Mouse (Mus musculus) midbrain, embryonic 15.5 days (tissue): ENCODE measurements around the gene Ccdc163. TPM values are rescaled to one million over a fixed set of nuclear protein-coding genes. Genes with fewer than 3 reads are reported as not detected.
"Not testable (repeated sequence)": the region's sequence is repeated elsewhere in the genome, so short reads cannot be mapped to it uniquely, and the experiment has no call there.

ENCODE experiments used
- ATAC-seq: fragments of 200-750 bp; cut with Nextera tagmentation; replicated peaks from 2 replicates; pipeline ENCODE4 v1.8.0; 2017; ENCODE audit warnings: moderate TSS enrichment
- H3K27ac ChIP-seq: fragments of 300-500 bp; sonication (generic); 2 replicates; pipeline ENCODE4 v1.5.1; 2015; ENCODE audit warnings: mild to moderate bottlenecking, inconsistent platforms
- H3K27me3 ChIP-seq: fragments of 300-500 bp; sonication (generic); replicated peaks from 2 replicates; pipeline ENCODE4 v1.6.1; 2015; ENCODE audit warnings: inconsistent platforms
- H3K36me3 ChIP-seq: fragments of 300-500 bp; sonication (generic); replicated peaks from 2 replicates; pipeline ENCODE4 v1.6.1; 2015; ENCODE audit warnings: inconsistent platforms
- H3K4me1 ChIP-seq: fragments of 300-500 bp; sonication (generic); 2 replicates; pipeline ENCODE4 v1.6.1; 2015; ENCODE audit warnings: inconsistent platforms
- H3K4me2 ChIP-seq: fragments of 300-500 bp; sonication (generic); 2 replicates; pipeline ENCODE4 v1.6.1; 2015; ENCODE audit warnings: inconsistent platforms, mild to moderate bottlenecking, moderate library complexity
- H3K4me3 ChIP-seq: fragments of 300-500 bp; sonication (generic); 2 replicates; pipeline ENCODE4 v1.5.1; 2015; ENCODE audit warnings: mild to moderate bottlenecking, inconsistent platforms
- H3K9ac ChIP-seq: fragments of 300-500 bp; sonication (generic); 2 replicates; pipeline ENCODE4 v1.6.1; 2015; ENCODE audit warnings: mild to moderate bottlenecking, inconsistent platforms
- H3K9me3 ChIP-seq: fragments of 300-500 bp; sonication (generic); 2 replicates; pipeline ENCODE4 v1.6.1; 2016; ENCODE audit warnings: inconsistent platforms
- WGBS: fragments of 180-500 bp; shearing (Covaris S2); methylation state at CpG from one replicate; pipeline ENCODE4 v1.1.7; 2015; ENCODE audit warnings: mixed read lengths; 5-methylcytosine and 5-hydroxymethylcytosine counted together
- polyA plus RNA-seq: library from polyadenylated mRNA; unstranded; fragments of >200 nt; fragmentation: Nextera tagmentation; extraction: Ambion mirVana; gene quantifications from 2 replicates; pipeline ENCODE4 v1.2.1, GENCODE M21; 2015

Ccdc163 gene
- 11.3 and 11.5 TPM in 2 replicates for polyA plus RNA-seq

DNA sequence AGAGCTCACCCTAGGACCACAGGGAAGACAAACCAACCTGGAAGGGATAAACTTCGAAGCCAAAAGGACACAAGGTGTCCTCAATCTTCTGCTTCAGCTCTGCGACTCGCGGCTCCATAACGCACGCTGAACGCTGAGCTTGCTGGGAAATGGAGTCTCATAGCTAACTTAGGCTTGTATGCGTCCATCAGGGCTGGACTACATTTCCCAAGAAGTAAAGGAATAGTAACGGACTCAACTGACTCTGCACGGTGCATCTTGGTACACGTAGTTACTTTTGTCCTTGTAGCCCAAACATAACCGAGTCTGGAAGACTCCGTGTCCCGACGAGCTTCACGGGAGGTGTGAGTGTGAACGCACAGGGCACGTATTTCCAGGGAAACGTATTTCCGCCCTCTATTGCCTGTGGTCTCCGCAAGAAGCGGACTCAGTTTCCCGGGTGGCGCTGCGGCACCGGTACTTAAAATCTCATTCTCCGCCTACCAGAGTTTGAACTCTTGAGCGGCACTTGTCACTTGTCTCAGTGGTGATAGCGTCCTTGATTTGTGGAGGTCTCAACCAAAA is at the start of gene Ccdc163, which contains the start of gene Mmachc:
Gene Ccdc163 (plus strand): TSS at position 309 of the 564 bp plus-strand sequence.
Gene Mmachc (minus strand): TSS at position 206 of the 564 bp plus-strand sequence.
- peak within 1 kb of the TSS; percentile 86 for H3K4me2 ChIP-seq
- H3K27ac ChIP-seq: peak within 1 kb of the TSS; percentile 73
- ATAC-seq: peak; percentile 99
- peak within 1 kb of the TSS; percentile 60 for H3K9ac ChIP-seq
- no peaks in the 10 kb centered on the region for H3K36me3 ChIP-seq
- H3K27me3 ChIP-seq: no peaks in the 10 kb centered on the region
- H3K4me1 ChIP-seq: peaks cover 13% of the 10 kb centered on the region
- under 1% methylated on average over 29 of the region's 29 CpGs for WGBS
- H3K9me3 ChIP-seq: no peaks in the 10 kb centered on the region
- peak within 1 kb of the TSS; percentile 63 for H3K4me3 ChIP-seq

DNA sequence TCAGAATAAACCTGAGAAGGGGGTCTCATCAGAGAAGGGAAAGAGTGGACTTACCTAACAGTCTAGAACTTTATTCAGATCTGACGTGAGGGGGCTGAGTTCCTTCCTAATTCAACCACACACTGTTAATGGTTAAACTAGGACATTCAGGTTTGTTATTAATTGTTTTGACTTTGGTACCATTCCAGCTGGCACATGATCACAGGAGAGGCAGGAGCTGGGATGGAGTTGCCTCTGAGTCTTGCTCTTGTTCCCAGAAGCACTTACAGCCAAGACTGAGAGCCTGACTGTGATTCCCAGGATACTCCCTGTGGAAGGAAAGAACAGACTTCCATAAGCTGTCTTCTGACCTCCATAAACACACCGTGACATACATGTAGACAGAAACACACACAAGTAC is 48.8 kb upstream of the Ccdc163 start:
- Histone ChIP-seq H3K4me2 (no peak overlapping the region), H3K27me3 (no peaks in the 10 kb centered on the region), H3K9me3 (no peaks in the 10 kb centered on the region), H3K4me1 (no peaks in the 10 kb centered on the region), H3K4me3 (no peak overlapping the region), H3K9ac (no peak overlapping the region), H3K36me3 (no peaks in the 10 kb centered on the region), H3K27ac (no peak overlapping the region)
- WGBS: 76% methylated on average over 2 of the region's 2 CpGs
- no peak for ATAC-seq

DNA sequence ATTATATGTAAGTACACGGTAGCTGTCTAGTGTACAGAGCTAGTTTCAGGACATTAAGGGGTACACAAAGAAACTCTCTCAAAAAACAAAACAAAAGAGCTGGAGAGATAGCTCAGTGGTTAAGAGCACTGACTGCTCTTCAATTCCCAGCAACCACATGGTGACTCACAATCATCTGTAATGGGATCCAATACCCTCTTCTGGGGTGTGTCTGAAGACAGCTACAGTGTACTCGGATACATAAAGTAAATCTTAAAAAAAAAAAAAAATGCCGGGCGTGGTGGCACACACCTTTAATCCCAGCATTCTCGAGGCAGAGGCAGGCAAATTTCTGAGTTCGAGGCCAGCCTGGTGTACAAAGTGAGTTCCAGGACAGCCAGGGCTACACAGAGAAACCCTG is 48.4 kb upstream of the Ccdc163 start:
- not testable (repeated sequence) for H3K36me3 ChIP-seq, H3K9me3 ChIP-seq, H3K4me1 ChIP-seq, H3K4me2 ChIP-seq, H3K4me3 ChIP-seq, H3K27me3 ChIP-seq, H3K27ac ChIP-seq, H3K9ac ChIP-seq, ATAC-seq
- WGBS: 86% methylated on average over 6 of the region's 6 CpGs

DNA sequence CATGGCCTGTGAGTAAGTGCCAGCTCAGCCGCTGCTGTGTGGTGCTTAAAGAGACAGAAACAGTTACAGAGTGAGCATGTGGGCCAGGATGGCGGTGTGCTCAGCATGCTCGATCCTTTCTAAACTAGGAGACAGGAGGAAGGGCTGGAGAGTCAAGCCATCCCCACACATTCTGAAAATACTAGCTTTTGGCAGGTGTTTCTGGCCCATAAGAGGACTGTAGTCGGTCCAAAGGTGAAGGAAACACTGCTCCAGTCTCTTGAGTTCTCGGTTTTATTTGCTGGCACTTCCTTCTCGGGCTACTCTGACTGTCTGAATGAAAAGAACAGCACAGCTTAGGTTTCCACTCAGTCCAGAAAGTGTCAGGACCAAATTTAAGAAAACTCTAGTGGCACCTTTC is 47.5 kb upstream of the Ccdc163 start:
- Histone ChIP-seq H3K4me3 (no peak overlapping the region), H3K4me1 (no peaks in the 10 kb centered on the region), H3K4me2 (no peak overlapping the region), H3K9ac (no peak overlapping the region), H3K27me3 (no peaks in the 10 kb centered on the region), H3K9me3 (no peaks in the 10 kb centered on the region), H3K36me3 (no peaks in the 10 kb centered on the region), H3K27ac (no peak overlapping the region)
- 76% methylated on average over 6 of the region's 6 CpGs for WGBS
- ATAC-seq: no peak

DNA sequence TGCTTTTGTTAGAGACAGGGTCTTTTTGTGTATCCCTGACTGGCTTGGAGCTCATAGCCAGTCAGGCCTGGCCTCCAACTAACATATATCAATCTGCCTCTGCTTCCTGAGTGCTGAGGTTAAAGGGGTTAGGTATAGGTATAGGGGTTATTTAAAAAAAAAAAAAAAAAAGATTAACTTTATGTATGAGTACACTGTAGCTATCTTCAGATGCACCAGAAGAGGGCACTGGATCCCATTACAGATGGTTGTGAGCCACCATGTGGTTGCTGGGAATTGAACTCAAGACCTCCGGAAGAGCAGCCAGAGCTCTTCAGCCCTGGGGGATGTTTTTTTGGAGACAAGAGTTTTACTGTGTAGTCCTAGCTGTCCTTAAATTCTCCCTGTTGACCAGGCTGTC is 46.3 kb upstream of the Ccdc163 start:
- Histone ChIP-seq H3K9ac (no peak overlapping the region), H3K27ac (no peak overlapping the region), H3K4me2 (no peak overlapping the region), H3K27me3 (no peaks in the 10 kb centered on the region), H3K4me1 (no peaks in the 10 kb centered on the region), H3K36me3 (no peaks in the 10 kb centered on the region), H3K9me3 (no peaks in the 10 kb centered on the region), H3K4me3 (no peak overlapping the region)
- WGBS: 95% methylated on average over 1 of the region's 1 CpGs
- no peak for ATAC-seq

DNA sequence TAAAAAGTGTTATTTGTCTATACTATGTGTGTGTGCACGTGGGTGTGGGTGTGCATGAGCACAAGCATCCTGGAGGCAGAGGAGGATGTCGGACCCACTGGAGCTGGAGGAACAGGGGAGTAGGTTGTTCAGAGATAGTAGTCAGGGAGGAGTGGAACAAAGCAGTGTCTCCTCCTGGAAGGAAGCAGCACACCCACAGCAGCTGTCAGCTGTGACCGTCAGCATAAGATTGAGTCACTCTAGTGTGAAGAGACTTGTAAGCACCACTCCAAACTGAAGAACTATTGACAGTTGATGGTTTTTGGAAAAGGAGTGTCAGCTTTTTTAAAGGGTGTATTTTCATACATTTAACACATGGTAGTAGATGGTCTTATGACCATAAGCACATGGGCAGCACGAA is 41.7 kb upstream of the Ccdc163 start:
- H3K36me3 ChIP-seq: no peaks in the 10 kb centered on the region
- ATAC-seq: no peak
- 65% methylated on average over 4 of the region's 4 CpGs for WGBS

DNA sequence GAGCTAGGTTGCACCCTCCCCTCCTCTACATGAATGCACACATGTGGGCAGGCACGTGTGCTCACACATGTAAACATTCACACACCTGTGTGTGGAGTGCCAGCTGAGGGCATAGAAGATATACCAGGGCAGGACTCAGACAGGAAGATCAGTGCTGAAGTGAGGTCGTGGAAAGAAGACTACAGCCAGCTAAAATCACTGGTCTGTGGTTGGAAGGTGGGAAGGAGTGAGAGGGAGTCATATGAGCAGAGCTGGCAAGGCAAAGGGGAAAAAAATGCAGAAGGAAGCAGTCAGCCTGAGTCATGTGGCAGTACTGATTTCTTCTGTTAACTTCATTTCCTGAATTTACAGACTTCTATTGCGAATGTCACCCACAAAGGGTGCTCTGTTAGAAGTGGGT is 40.2 kb upstream of the Ccdc163 start:
- Histone ChIP-seq H3K9me3 (no peaks in the 10 kb centered on the region), H3K36me3 (no peaks in the 10 kb centered on the region), H3K9ac (no peak overlapping the region), H3K27me3 (no peaks in the 10 kb centered on the region), H3K4me2 (no peak overlapping the region), H3K4me3 (no peak overlapping the region), H3K4me1 (no peaks in the 10 kb centered on the region), H3K27ac (no peak overlapping the region)
- 75% methylated on average over 3 of the region's 3 CpGs for WGBS
- no peak for ATAC-seq

More for the DNA sequence above, 41.7 kb upstream of the Ccdc163 start:
- no peak overlapping the region for H3K27ac ChIP-seq
- H3K4me1 ChIP-seq: no peaks in the 10 kb centered on the region
- H3K4me2 ChIP-seq: no peak overlapping the region
- no peak overlapping the region for H3K4me3 ChIP-seq
- no peaks in the 10 kb centered on the region for H3K9me3 ChIP-seq
- H3K9ac ChIP-seq: no peak overlapping the region
- no peaks in the 10 kb centered on the region for H3K27me3 ChIP-seq

DNA sequence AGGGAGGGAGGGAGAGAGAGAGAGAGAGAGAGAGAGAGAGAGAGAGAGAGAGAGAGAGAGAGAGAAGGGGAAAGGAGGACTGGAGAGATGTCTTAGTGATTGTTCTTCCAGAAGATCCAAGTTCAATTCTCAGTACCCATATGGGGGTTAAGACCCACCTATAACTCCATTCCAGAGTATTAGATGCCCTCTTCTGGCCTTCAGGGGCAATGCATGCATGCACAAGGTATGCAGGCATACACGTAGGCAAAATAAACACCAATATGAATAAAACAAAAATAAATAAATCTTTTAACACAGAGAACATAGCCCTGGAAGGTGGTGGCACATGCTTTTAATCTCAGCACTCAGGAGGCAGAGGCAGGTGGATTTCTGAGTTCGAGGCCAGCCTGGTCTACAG is 39.0 kb upstream of the Ccdc163 start:
- Histone ChIP-seq H3K4me2 (no peak overlapping the region), H3K36me3 (no peaks in the 10 kb centered on the region), H3K9ac (no peak overlapping the region), H3K4me1 (no peaks in the 10 kb centered on the region), H3K27me3 (no peaks in the 10 kb centered on the region), H3K27ac (no peak overlapping the region), H3K4me3 (no peak overlapping the region), H3K9me3 (no peaks in the 10 kb centered on the region)
- ATAC-seq: no peak
- 63% methylated on average over 2 of the region's 2 CpGs for WGBS

DNA sequence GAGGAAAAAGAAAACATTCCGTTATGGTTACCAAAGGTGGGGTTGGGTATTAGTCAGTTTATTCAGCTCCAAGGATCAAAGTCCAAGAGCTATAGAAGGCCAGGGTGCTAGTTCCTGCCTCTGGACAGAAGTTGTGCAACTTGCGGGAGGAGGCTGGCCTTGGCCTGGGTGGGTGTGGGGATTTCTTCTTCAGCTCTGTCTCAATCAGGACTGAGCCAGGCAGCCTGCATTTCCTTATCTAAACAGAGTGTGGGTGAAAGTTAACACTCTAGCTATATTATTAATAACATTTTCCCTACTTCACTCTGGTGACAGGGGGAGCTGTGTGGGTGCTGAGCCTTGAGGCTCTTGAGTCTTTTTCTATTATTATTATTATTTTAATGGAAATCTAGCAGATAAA is 35.5 kb upstream of the Ccdc163 start:
- no peaks in the 10 kb centered on the region for H3K9me3 ChIP-seq
- H3K9ac ChIP-seq: no peak overlapping the region
- no peaks in the 10 kb centered on the region for H3K27me3 ChIP-seq
- no peak overlapping the region for H3K4me3 ChIP-seq
- no peak for ATAC-seq
- no peaks in the 10 kb centered on the region for H3K36me3 ChIP-seq
- H3K4me2 ChIP-seq: no peak overlapping the region
- no peaks in the 10 kb centered on the region for H3K4me1 ChIP-seq
- no peak overlapping the region for H3K27ac ChIP-seq
- WGBS: 70% methylated on average over 2 of the region's 2 CpGs

DNA sequence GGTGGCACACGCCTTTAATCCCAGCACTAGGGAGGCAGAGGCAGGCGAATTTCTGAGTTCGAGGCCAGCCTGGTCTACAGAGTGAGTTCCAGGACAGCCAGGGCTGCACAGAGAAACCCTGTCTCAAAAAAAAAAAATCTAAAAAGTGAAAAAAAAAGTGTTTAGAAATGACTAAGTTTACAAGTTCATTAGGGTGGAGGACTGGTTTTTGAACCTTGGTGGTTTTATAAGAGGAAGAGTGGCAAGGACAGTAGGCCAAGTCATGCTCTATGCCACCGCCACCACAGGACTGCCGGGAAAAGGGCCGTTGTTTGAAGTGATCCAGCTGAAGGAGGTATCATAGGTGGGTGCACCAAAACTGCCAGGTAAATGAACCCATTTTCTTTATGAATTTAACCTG is 33.5 kb upstream of the Ccdc163 start:
- ATAC-seq, H3K4me2 ChIP-seq, H3K9me3 ChIP-seq, H3K27me3 ChIP-seq, H3K4me3 ChIP-seq, H3K4me1 ChIP-seq, H3K27ac ChIP-seq, H3K36me3 ChIP-seq, H3K9ac ChIP-seq: not testable (repeated sequence)
- 94% methylated on average over 6 of the region's 6 CpGs for WGBS

DNA sequence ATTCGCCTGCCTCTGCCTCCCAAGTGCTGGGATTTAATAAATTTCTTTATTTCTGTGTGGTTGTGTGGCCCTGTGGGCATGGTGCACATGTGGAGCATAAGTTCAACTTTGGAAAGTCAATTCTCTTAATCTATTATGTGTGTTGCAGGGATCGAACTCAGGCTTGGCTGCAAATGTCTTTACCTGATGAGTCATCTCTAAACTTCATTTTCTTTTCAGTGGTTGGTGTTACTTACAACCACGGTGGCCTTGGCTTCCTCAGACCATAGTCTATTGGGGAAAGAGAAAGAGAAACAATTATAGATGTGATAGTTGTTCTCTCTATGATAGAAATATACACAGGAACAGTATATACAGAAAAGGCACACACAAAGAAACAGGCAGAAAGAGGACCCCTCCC is 32.3 kb upstream of the Ccdc163 start:
- Histone ChIP-seq H3K36me3 (no peaks in the 10 kb centered on the region), H3K4me1 (no peaks in the 10 kb centered on the region), H3K4me3 (no peak overlapping the region), H3K4me2 (no peak overlapping the region), H3K9me3 (no peaks in the 10 kb centered on the region), H3K27me3 (no peaks in the 10 kb centered on the region), H3K27ac (no peak overlapping the region), H3K9ac (no peak overlapping the region)
- WGBS: 84% methylated on average over 3 of the region's 3 CpGs
- no peak for ATAC-seq

DNA sequence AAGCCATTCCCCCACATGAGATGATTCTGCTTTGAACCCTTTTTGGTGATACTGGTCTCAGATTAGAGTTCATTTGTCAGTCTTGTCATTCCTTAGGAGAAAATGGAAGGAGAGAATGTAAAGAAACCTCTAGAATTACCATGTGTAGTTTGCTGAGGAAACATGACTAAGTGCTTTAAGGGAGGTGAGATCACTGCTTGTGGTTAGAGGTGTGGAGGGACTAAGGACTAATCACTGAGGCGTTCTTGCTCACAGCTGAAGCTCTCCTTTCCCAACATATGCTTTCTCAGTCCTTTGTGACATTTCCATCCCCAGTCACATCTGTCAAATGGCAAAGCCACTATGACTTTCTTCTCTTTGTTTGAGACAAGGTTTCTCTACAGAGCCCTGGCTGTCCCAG is 30.5 kb upstream of the Ccdc163 start:
- 80% methylated on average over 1 of the region's 1 CpGs for WGBS
- no peak for ATAC-seq
- Histone ChIP-seq H3K4me3 (no peak overlapping the region), H3K4me1 (no peaks in the 10 kb centered on the region), H3K4me2 (no peak overlapping the region), H3K9me3 (no peaks in the 10 kb centered on the region), H3K9ac (no peak overlapping the region), H3K27me3 (no peaks in the 10 kb centered on the region), H3K27ac (no peak overlapping the region), H3K36me3 (no peaks in the 10 kb centered on the region)

DNA sequence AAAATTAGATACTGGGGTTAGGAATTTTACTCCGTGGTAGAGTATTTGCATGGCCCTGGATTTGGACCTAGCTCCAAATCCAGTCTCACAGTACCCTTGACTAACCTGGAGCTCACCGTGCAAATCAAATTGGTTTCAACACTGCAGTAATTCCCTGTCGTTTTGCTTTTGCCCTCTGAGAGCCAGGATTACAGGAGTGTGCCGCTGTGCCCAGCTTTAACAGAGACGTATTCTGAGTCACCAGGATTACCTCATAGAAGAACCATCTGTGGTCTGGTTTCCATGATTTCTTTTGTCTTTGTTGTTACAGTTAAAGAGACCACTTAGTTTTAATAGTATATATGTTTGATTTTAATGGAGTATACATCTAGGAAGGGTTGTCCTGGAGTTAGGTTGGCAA is 29.2 kb upstream of the Ccdc163 start:
- no peak overlapping the region for H3K9ac ChIP-seq
- no peaks in the 10 kb centered on the region for H3K36me3 ChIP-seq
- H3K4me1 ChIP-seq: no peaks in the 10 kb centered on the region
- no peak overlapping the region for H3K4me2 ChIP-seq
- WGBS: 65% methylated on average over 5 of the region's 5 CpGs
- no peak for ATAC-seq
- no peaks in the 10 kb centered on the region for H3K27me3 ChIP-seq
- H3K27ac ChIP-seq: no peak overlapping the region
- no peaks in the 10 kb centered on the region for H3K9me3 ChIP-seq
- H3K4me3 ChIP-seq: no peak overlapping the region
